Mouse (Mus musculus): Measurements from ENCODE around the gene Atp8a2.

The Atp8a2 gene

GRCm38 (mm10) chr14:59614149-59614548 lies 582.8 kb downstream of the Atp8a2 start:
- in situ Hi-C loops (cut with MseI, MboI): loop anchor here in 1 of 2 experiments (10.0 kb wide), 1 partner anchor 331 kb away; no protein-coding TSS in a partner anchor

DNA sequence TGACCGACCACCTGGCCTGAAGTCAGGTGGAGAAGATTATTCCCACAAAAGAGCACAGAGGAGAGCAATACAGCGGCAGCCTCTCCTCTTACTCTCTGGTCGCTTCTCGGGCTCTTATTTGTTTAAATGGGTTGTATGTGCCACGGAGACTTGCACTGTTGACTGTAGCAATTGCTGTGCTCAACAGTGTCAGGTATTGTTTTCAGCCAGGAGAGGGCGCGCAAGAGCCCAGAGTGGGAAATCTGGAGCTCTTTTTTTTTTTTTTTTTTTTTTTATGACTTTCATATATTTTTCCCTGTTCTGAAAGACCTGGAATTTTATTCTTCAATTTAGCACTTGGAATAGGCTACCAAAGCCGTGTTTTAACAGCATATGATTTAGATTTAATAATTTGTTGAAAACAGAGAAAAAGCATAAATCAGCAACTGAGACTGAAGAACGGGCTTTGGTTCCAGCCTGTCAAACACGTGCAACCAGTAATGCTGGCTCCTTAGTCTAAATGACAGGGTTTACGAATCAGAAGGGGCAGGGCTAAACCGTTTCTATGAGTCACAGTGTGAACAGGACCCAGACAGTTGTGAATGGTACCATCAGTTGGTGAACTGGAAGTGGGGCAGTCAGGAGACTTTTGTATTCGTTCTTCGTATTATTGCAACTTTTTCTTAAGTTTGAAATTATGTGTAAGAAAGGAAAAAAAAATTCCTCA lies 583.9 kb downstream of the Atp8a2 start:
- in situ Hi-C loops (cut with MseI, MboI): loop anchor here in 1 of 2 experiments (10.0 kb wide), 1 partner anchor 332 kb away; no protein-coding TSS in a partner anchor

DNA sequence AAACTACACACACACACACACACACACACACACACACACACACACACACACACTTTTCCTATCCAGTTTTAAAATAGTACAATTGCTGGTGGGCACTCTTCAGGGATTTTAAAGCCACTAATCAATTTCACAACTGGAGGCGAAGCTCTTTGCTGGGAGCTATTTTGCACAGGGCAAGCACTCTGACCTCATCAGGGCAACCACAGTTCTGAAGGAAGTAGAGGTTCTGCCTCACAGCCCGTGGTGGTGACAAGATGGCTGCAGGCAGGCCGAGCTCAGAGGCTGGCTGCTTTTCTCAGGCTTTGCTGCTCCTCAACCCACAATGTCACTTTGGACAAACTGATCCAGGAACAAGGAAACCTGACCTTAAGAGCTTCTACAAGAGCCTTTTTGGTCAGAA lies 590.0 kb downstream of the Atp8a2 start:
- in situ Hi-C loops (cut with MseI, MboI): loop anchor here in 1 of 2 experiments (5.0 to 10.0 kb wide), 2 partner anchors 338 to 410 kb away; no protein-coding TSS in a partner anchor

- in situ Hi-C loops (cut with MseI, MboI): loop anchor here in 1 of 2 experiments (5.0 to 10.0 kb wide), 2 partner anchors 339 to 411 kb away; no protein-coding TSS in a partner anchor
Observed at GRCm38 (mm10) chr14:59605671-59606353, 591.2 kb downstream of the Atp8a2 start.

DNA sequence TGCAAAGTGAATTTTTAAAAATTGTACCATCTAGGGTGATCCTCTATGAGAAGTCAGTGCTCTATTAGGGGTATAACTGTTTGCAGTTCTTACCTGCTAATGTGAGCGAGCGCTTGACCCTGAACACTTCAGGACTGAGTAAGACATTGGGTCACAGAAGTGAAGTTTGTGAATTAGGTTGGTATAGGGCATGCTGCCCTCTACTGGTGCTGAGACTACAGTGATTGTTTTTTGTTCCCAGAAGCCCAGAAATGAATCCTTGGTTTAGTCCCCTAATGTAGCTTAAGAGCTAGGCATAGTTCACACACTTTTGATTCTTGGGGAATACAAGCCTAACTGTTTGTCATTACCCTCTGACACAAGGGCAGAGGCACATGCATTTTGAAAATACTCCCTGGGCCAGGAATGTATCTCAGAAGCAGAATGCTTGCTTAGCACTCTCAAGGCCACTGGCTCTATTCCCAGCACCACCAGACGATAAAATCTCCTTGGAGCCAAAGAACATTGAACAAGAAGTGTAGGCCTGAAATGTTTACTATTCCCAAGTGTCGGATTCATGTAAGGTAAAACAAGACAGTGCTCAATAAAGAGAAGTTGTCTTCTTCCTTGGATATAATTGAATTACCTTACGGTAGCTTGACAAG lies 592.9 kb downstream of the Atp8a2 start:
- in situ Hi-C loops (cut with MseI, MboI): loop anchor here (5.0 to 10.0 kb wide), 2 partner anchors 341 to 413 kb away; no protein-coding TSS in a partner anchor

DNA sequence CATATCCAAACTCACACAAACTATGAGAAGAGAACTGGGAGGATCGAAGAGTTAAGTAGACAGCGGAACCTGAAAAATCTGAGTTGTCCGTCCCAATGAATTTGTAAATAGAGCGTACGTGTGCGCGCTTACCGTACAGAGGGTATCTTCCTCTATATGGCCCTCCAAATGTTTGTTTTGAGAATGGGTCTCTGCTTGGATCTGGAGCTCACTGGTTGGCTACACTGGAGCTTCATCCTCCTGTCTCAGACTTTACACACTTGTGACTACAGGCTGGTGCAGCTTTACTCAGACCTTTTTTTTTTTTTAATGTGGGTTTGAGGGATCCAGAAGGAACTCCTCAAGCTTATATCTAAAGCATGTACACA lies 598.7 kb downstream of the Atp8a2 start:
- in situ Hi-C loops (cut with MseI, MboI): no loop called here

DNA sequence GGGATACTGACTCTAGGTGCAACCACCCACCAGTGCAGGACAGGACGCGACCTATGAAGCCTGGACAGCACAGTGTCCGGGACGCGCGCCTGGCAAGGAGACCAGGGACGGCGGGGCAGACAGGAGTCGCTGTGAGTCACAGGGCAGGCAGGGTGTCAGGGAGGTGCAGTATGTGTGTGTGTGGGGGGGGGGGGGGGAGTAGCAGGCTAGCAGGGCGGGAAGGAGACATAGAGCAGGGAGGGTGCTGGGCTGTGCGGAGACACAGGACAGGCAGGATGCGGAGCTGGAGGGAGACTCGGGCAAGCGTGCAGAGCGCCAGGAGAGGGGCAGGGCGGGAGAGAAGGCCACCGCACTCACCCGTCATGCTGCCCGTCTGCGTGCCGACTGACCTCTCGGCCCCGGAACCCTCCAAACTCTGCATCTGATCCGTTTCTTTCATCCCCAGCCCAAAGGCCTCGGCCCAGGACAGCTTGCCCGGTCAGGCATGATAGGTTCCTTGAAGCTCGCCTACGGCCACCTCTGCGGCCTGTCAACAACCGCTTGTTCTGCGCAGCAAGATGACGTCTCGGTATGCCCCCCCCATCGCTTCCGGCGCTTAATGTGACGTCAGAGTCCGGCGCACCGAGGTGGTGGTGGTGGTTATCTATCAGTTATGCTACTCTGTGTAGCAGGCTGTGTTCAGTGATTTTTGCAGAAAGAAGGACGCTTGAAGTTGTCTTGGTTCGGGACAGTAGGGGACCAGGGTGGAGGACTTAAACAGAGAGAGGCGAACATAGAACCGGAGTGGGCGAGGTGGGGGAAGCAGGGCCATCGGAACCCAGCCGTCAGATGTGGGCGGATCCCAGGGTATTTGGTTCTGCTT lies 599.4 kb downstream of the Atp8a2 start, which contains the start of gene Cdadc1:
TSS of gene Cdadc1 (minus strand) at position 562 of the 862 bp plus-strand sequence.
- in situ Hi-C loops (cut with MseI, MboI): no loop called here

GRCm38 (mm10) chr14:59594988-59595387 lies 602.0 kb downstream of the Atp8a2 start:
- in situ Hi-C loops (cut with MseI, MboI): no loop called here

DNA sequence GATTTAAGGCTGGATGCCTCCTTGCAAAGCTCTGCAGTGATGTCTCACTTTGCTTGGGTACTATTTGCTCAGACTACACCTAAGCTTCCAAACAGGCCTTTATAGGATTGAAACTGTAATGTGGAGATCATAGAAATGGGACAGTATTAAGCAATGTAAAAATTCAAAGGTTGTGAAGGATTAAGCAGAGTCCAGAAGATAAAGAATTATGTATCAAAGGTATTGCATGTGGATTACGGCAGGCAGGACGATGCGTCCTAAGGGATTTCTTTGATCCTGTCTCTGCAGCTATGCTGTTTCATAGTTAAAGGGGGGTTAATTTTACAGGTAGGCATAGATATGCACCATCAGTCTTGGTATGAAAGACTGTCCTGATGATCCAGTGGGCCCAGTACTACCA lies 604.4 kb downstream of the Atp8a2 start:
- in situ Hi-C loops (cut with MseI, MboI): no loop called here

- in situ Hi-C loops (cut with MseI, MboI): no loop called here
Observed at GRCm38 (mm10) chr14:59591901-59592300, 605.1 kb downstream of the Atp8a2 start.

DNA sequence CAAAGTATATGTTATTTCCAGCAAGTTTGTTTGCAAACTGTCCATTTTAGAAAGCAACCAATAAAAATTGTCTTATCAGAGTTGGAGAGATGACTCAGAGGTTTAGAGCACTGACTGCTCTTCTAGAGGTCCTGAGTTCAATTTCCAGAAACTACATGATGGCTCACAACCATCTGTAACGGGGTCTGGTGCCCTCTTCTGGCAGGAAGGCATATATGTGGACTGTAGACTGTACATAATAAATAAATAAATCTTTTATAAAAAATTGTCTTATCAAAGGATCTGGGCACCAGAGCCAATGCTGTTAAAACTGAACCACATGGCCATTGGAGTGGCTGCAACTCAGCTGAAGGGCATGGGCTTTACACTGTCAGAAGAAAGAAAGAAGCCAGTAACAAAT lies 606.4 kb downstream of the Atp8a2 start:
- in situ Hi-C loops (cut with MseI, MboI): no loop called here

All from mouse trophoblast stem cell (cell line).